Mouse (Mus musculus): ENCODE results near the gene Ngf.

DNA sequence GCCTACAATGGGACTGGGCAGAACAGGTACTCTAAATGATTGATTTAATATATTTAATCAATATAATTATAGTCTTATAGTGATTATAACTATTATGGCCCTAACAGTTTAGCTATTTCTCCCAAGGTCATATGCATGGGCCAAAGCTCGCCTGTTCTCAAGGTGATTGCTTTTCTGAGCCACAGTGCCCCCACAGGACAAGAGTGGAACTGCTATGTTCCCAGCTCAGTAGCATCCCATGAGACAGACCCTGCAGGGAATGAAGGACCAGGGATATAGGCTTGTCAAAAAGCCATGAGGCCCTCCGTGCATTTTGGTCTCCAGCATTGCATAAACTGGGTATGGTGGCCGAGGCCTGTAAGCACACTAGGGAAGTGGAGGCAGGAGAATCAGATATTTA, 3.1 kb upstream of the Ngf start:
- no peak for TF ChIP-seq POLR2A (IDR thresholded peaks at IDR 0.05; ENCODE audit: control insufficient read depth, extremely low read depth, insufficient read depth, low read length, poor library complexity)
- no peak for TF ChIP-seq CTCF (IDR thresholded peaks at IDR 0.05; ENCODE audit: borderline replicate concordance, control insufficient read depth, extremely low read depth, insufficient read depth, low read length, poor library complexity)
